Comparison of ENCODE assay signal across 25 mouse cellular contexts in genomic region chr4:151729116-151729515, GRCm38 (mm10).
DNase-seq lines count a peak whose midpoint lies in the region; ATAC-seq and TF ChIP-seq lines count a peak whose summit lies in the region.
"Had no signal": no experiment of that assay in that cellular context is flagged by ENCODE, and none has a peak within 500 bp of the region (broad histone marks: within the 10 kb centered on the region; RNA-seq: fewer than 3 reads in every experiment).

No protein-coding gene starts in this region.

- ATAC-seq in lung, embryonic 16.5 days (ENCODE audit: low read depth), result peak; percentile 84
- no peak for ATAC-seq in lung, postnatal 0 days
- peak; percentile 51 for ATAC-seq in erythroid progenitor cell, adult 5-6 weeks (replicated peaks; ENCODE audit: low FRiP score, poor library complexity, severe bottlenecking)
- ATAC-seq in megakaryocyte-erythroid progenitor cell, adult 5-6 weeks (replicated peaks; ENCODE audit: low FRiP score, low TSS enrichment, poor library complexity, severe bottlenecking), result peak; percentile 15; the same call in 1 of the 2 replicates
- no peak for ATAC-seq in forebrain, embryonic 14.5 days
- ATAC-seq: forebrain, embryonic 16.5 days; intestine, embryonic 16.5 days; midbrain, embryonic 15.5 days had no signal

- no peak for TF ChIP-seq EP300 in lung, postnatal 0 days (IDR thresholded peaks at IDR 0.05)

- no peak overlapping the region for H3K9ac ChIP-seq in lung, embryonic 16.5 days (ENCODE audit: low read length)
- H3K9ac ChIP-seq in lung, postnatal 0 days (replicated peaks; ENCODE audit: low read depth), result no peak overlapping the region
- no peak overlapping the region for H3K9ac ChIP-seq in forebrain, embryonic 14.5 days (ENCODE audit: low read length)
- H3K9ac ChIP-seq: embryonic facial prominence, embryonic 13.5 days; midbrain, embryonic 15.5 days; neural tube, embryonic 15.5 days had no signal

- H3K36me3 ChIP-seq in lung, embryonic 16.5 days (ENCODE audit: control insufficient read depth, insufficient read depth, low read length), result no peaks in the 10 kb centered on the region
- H3K36me3 ChIP-seq in lung, postnatal 0 days (ENCODE audit: insufficient read depth, low read length), result no peaks in the 10 kb centered on the region
- H3K36me3 ChIP-seq in forebrain, embryonic 14.5 days (ENCODE audit: control insufficient read depth, insufficient read depth, low read length), result no peaks in the 10 kb centered on the region
- H3K36me3 ChIP-seq: embryonic facial prominence, embryonic 13.5 days; G1E; midbrain, embryonic 15.5 days; neural tube, embryonic 15.5 days had no signal

- TF ChIP-seq CTCF in layer of hippocampus, adult 2 months (conservative IDR thresholded peaks at IDR 0.05), result no peak
- no peak for TF ChIP-seq CTCF in lung, postnatal 0 days (IDR thresholded peaks at IDR 0.05)

- H3K27ac ChIP-seq in layer of hippocampus, adult 2 months, result peak overlapping the region; percentile 49
- no peak overlapping the region for H3K27ac ChIP-seq in lung, embryonic 16.5 days (ENCODE audit: low read length)
- H3K27ac ChIP-seq in lung, postnatal 0 days (ENCODE audit: low read length), result no peak overlapping the region
- no peak overlapping the region for H3K27ac ChIP-seq in forebrain, embryonic 14.5 days (ENCODE audit: low read depth, low read length)
- H3K27ac ChIP-seq: embryonic facial prominence, embryonic 13.5 days; midbrain, embryonic 15.5 days; stomach, postnatal 0 days had no signal

- peaks cover 4% of the 10 kb centered on the region; the same call in 1 of the 2 replicates for H3K4me1 ChIP-seq in lung, embryonic 16.5 days (replicated peaks; ENCODE audit: control insufficient read depth, insufficient read depth, low read length)
- H3K4me1 ChIP-seq in lung, postnatal 0 days (ENCODE audit: insufficient read depth, low read depth, low read length), result no peaks in the 10 kb centered on the region
- no peaks in the 10 kb centered on the region for H3K4me1 ChIP-seq in forebrain, embryonic 14.5 days (ENCODE audit: control insufficient read depth, insufficient read depth, low read length)

- WGBS in lung, embryonic 16.5 days, result 53% methylated on average over 4 of the region's 4 CpGs
- WGBS in lung, postnatal 0 days, result 47% methylated on average over 4 of the region's 4 CpGs
- whole genome bisulfite sequencing in forebrain, embryonic 14.5 days, result 80% methylated on average over 4 of the region's 4 CpGs

- no peaks in the 10 kb centered on the region for H3K9me3 ChIP-seq in lung, embryonic 16.5 days (ENCODE audit: control insufficient read depth, low read length)
- H3K9me3 ChIP-seq in lung, postnatal 0 days (ENCODE audit: low read length), result no peaks in the 10 kb centered on the region
- no peaks in the 10 kb centered on the region for H3K9me3 ChIP-seq in forebrain, embryonic 14.5 days (replicated peaks; ENCODE audit: control insufficient read depth, low read length)
- H3K9me3 ChIP-seq: embryonic facial prominence, embryonic 13.5 days; midbrain, embryonic 15.5 days; neural tube, embryonic 15.5 days had no signal

- H3K4me3 ChIP-seq in layer of hippocampus, adult 2 months, result no peak overlapping the region
- no peak overlapping the region for H3K4me3 ChIP-seq in lung, embryonic 16.5 days (ENCODE audit: low read length)
- H3K4me3 ChIP-seq in lung, postnatal 0 days (ENCODE audit: low read depth, low read length), result no peak overlapping the region
- no peak overlapping the region for H3K4me3 ChIP-seq in forebrain, embryonic 14.5 days (ENCODE audit: low read depth, low read length)
- H3K4me3 ChIP-seq: embryonic facial prominence, embryonic 13.5 days; midbrain, embryonic 15.5 days; myocyte; neural tube, embryonic 15.5 days had no signal

- no peak overlapping the region for H3K4me2 ChIP-seq in lung, embryonic 16.5 days (ENCODE audit: low read depth, low read length)
- H3K4me2 ChIP-seq in lung, postnatal 0 days (replicated peaks; ENCODE audit: low read depth, low read length), result no peak overlapping the region
- no peak overlapping the region for H3K4me2 ChIP-seq in forebrain, embryonic 14.5 days (ENCODE audit: low read length)
- H3K4me2 ChIP-seq: embryonic facial prominence, embryonic 13.5 days; heart, embryonic 11.5 days; midbrain, embryonic 15.5 days; neural tube, embryonic 15.5 days had no signal

- no peak for DNase-seq in layer of hippocampus, adult 2 months (ENCODE audit: low spot score in 2 of 2)
- no peak for DNase-seq in layer of hippocampus, postnatal 14 days (ENCODE audit: low spot score in 2 of 2)
- no peak for DNase-seq in lung, postnatal 0 days (ENCODE audit: low spot score)
- no peak for DNase-seq in forebrain, embryonic 14.5 days (ENCODE audit: low spot score)
- DNase-seq: adrenal gland, postnatal 10 days; B cell, adult 2 months; cerebellum, adult 2 months; embryo, embryonic 11 days; gastrocnemius, postnatal 10 days; heart, adult 11 months; kidney, postnatal 25 days; thymus, adult 2 months had no signal

- no peaks in the 10 kb centered on the region for H3K27me3 ChIP-seq in lung, embryonic 16.5 days (ENCODE audit: control insufficient read depth, insufficient read depth, low read depth, low read length)
- H3K27me3 ChIP-seq in lung, postnatal 0 days (replicated peaks; ENCODE audit: insufficient read depth, low read length), result no peaks in the 10 kb centered on the region
- H3K27me3 ChIP-seq in forebrain, embryonic 14.5 days (replicated peaks; ENCODE audit: control insufficient read depth, insufficient read depth, low read length), result no peaks in the 10 kb centered on the region
- H3K27me3 ChIP-seq: CH12.LX; embryonic facial prominence, embryonic 13.5 days; midbrain, embryonic 15.5 days; neural tube, embryonic 15.5 days had no signal

Comparison
In these comparisons a context has a peak if more than half of its experiments do, and no peak if none do; other contexts are left out.
1. ATAC-seq: peak in lung, embryonic 16.5 days (single experiment), erythroid progenitor cell, adult 5-6 weeks (single experiment) and megakaryocyte-erythroid progenitor cell, adult 5-6 weeks (single experiment); none in lung, postnatal 0 days (single experiment) and forebrain, embryonic 14.5 days (single experiment).